Mouse (Mus musculus) left cerebral cortex, adult 8-10 months (tissue): ENCODE results near the gene A930033H14Rik. TPM values are rescaled to one million over a fixed set of nuclear protein-coding genes. Genes with fewer than 3 reads are reported as not detected.

Experiments used
- total RNA-seq, 4 experiments: library from RNA; stranded (reverse); gene quantifications; 2 replicates each; pipeline ENCODE4 v1.2.4; 2022

Gene A930033H14Rik
- total RNA-seq, 4 experiments from 2014 or later: 2.3 to 3.3 (median 2.9) TPM

Other genes starting within 250 kb of the A930033H14Rik start
- gene Rhobtb1, start 61.7 kb downstream of the A930033H14Rik start, total RNA-seq: 1 to 10 TPM; 5.7 to 9.0 (median 6.8) TPM
- 1 to 10 TPM in 2 of 4 experiments, under 1 TPM in 2; 0.89 to 1.4 (median 1.1) TPM for gene Cdk1, start 139.8 kb upstream of the A930033H14Rik start, total RNA-seq
- 100 to 1,000 TPM; 419 to 552 (median 475) TPM for gene Ank3, start 185.7 kb upstream of the A930033H14Rik start, total RNA-seq